Mouse (Mus musculus) liver, embryonic 16.5 days (tissue): Measurements from ENCODE around the gene Prkn. TPM values are rescaled to one million over a fixed set of nuclear protein-coding genes. Genes with fewer than 3 reads are reported as not detected.

ENCODE experiments used
- ATAC-seq: fragments of 200-750 bp; cut with Nextera tagmentation; 2 replicates; pipeline ENCODE4 v1.8.0; 2017; ENCODE audit warnings: low read depth, mild to moderate bottlenecking, moderate number of reproducible peaks, moderate library complexity
- H3K27ac ChIP-seq: fragments of 300-500 bp; sonication (generic); 2 replicates; pipeline ENCODE4 v1.5.1; 2014; ENCODE audit warnings: mild to moderate bottlenecking, low read length
- H3K27me3 ChIP-seq: fragments of 300-500 bp; sonication (generic); 2 replicates; pipeline ENCODE4 v1.6.1; 2014; ENCODE audit warnings: low read depth, low read length, mixed read lengths; ENCODE audit not compliant: control insufficient read depth, insufficient read depth
- H3K36me3 ChIP-seq: fragments of 300-500 bp; sonication (generic); 2 replicates; pipeline ENCODE4 v1.6.1; 2014; ENCODE audit warnings: mild to moderate bottlenecking; ENCODE audit not compliant: control insufficient read depth, insufficient read depth
- H3K4me1 ChIP-seq: fragments of 300-500 bp; sonication (generic); 2 replicates; pipeline ENCODE4 v1.6.1; 2014; ENCODE audit warnings: low read depth, low read length, mixed read lengths; ENCODE audit not compliant: control insufficient read depth
- H3K4me2 ChIP-seq: fragments of 300-500 bp; sonication (generic); 2 replicates; pipeline ENCODE4 v1.6.1; 2014; ENCODE audit warnings: low read depth, low read length, mixed read lengths
- H3K4me3 ChIP-seq: fragments of 300-500 bp; sonication (generic); 2 replicates; pipeline ENCODE4 v1.5.1; 2014; ENCODE audit warnings: low read depth, mild to moderate bottlenecking, low read length
- H3K9ac ChIP-seq: fragments of 300-500 bp; sonication (generic); 2 replicates; pipeline ENCODE4 v1.6.1; 2014; ENCODE audit warnings: low read depth, low read length
- H3K9me3 ChIP-seq: fragments of 300-500 bp; sonication (generic); replicated peaks from 2 replicates; pipeline ENCODE4 v1.6.1; 2016; ENCODE audit warnings: low read length; ENCODE audit not compliant: control insufficient read depth
- WGBS: fragments of 180-500 bp; shearing (Covaris S2); extraction: QIAGEN DNeasy Blood & Tissue Kit; methylation state at CpG from one replicate; pipeline ENCODE4 v1.1.7; 2014; ENCODE audit not compliant: insufficient replicate concordance; 5-methylcytosine and 5-hydroxymethylcytosine counted together
- polyA plus RNA-seq: library from polyadenylated mRNA; unstranded; fragments of >200 nt; fragmentation: Nextera tagmentation; extraction: Ambion mirVana; gene quantifications from 2 replicates; pipeline ENCODE4 v1.2.1, GENCODE M21; 2015

Gene Prkn
- polyA plus RNA-seq, 1 experiment from 2014 or later: 0.70 TPM

DNA sequence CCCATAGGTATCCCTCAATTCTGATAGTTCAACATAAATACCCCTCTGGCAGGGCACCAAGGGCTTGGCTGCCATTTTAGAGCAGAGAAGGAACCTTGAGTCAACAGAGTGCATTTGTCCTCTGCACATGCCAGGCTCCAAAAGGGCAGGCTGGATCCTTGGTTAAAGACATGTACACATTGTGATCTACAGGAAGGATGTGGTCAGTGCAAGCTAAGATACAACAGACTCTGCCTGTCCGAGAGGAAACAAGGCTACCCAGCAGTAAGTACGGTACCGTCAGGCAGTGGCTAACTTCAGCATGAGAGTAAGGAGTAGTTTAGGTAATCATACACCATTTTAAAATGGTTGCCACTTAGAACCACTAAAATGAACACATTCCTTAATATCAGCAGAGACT lies 884.0 kb downstream of the Prkn start:
- whole genome bisulfite sequencing: 27% methylated on average over 3 of the region's 3 CpGs
- no peaks in the 10 kb centered on the region for H3K4me1 ChIP-seq
- no peaks in the 10 kb centered on the region for H3K9me3 ChIP-seq
- H3K36me3 ChIP-seq: no peaks in the 10 kb centered on the region
- H3K27ac ChIP-seq: no peak overlapping the region
- H3K27me3 ChIP-seq: no peaks in the 10 kb centered on the region
- no peak overlapping the region for H3K4me2 ChIP-seq
- ATAC-seq: no peak
- H3K9ac ChIP-seq: no peak overlapping the region
- no peak overlapping the region for H3K4me3 ChIP-seq

DNA sequence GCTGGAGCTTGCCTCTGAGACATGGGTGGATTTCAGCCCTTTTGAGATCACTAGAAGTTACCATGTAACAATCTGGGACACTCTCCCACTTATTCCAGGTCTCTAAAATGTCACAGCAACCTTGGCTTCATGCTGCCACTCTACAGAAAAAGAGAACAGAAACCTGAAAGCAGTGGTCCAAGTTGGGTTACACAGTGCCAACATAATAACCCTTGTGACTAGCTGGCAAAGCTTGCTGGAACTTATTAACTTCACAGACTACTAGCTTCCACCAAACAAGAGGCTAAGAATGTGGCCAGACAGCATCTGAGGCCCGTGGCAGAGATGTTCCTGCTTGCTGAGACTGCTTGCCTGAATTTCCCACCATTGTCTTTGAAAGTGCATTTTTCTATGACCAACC lies 886.9 kb downstream of the Prkn start:
- Histone ChIP-seq H3K4me3 (no peak overlapping the region), H3K36me3 (no peaks in the 10 kb centered on the region), H3K9ac (no peak overlapping the region), H3K4me2 (no peak overlapping the region), H3K27me3 (no peaks in the 10 kb centered on the region), H3K9me3 (no peaks in the 10 kb centered on the region), H3K27ac (no peak overlapping the region), H3K4me1 (no peaks in the 10 kb centered on the region)
- WGBS: 23% methylated on average over 1 of the region's 1 CpGs
- no peak for ATAC-seq

DNA sequence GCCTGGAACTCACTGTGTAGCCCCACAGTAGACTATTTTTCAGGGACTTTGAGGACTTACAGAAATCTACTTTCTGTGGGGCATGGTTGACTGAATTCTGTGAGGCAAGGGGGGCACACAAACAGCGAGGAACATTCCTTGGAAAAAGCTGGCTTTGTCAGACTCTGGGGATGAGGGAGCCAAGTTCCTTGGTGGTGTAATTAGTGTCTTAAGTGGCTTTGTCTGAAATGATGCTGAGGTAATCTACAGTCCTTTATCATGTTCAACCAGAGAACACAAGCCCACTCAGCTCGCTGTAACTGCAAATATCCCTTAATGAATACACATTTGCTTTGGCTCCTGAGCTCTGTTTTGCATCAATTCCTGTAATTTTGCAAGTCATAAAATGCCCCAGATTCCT lies 888.1 kb downstream of the Prkn start:
- Histone ChIP-seq H3K9me3 (no peaks in the 10 kb centered on the region), H3K27ac (no peak overlapping the region), H3K4me1 (no peaks in the 10 kb centered on the region), H3K4me3 (no peak overlapping the region), H3K4me2 (no peak overlapping the region), H3K27me3 (no peaks in the 10 kb centered on the region), H3K9ac (no peak overlapping the region), H3K36me3 (no peaks in the 10 kb centered on the region)
- 58% methylated on average over 2 of the region's 2 CpGs for WGBS
- ATAC-seq: no peak

DNA sequence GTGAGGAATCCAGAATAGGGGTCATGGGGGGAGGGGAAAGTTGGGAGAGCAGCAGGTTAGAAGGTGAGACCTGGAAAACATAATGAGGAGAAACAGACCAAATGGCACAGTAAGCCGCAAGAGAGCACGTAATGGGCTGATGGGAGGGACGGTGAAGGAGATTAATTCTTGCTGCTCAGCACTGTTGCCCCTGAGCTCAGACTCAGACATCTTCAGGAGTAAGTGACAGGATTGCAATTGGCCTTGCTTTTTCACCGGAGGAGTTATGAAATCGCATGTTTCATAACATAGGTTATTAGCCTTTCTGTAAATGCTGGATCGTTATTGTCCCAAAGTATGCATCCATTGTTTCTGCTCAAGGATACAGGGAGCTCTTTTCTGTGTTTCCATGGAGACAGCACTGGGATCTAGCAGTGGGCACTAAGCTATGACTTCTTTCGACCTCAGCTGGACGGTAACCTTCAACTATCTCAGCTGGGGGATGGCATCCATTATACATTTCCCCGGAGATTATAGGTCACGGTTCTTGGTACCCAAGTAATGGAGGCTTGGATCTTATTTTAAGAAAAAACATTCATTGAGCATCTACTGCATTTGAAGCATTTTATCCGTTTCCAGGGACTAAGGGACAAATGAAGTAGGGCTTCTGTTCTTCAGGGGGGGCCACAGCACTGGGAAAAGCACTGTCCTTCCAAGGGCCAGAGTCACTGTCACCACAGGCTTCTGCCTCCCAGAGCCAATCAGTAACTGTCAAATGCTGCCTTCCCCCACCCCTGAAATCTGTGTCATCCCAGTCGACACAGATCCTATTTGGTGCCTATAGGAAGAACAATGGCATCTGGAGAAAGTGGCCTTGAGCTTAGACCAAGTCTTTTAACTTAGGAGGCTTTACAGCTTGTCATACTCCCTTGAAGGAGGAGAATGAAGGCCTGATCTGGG lies 890.7 kb downstream of the Prkn start:
- H3K27ac ChIP-seq: no peak overlapping the region
- 66% methylated on average over 12 of the region's 12 CpGs for WGBS

DNA sequence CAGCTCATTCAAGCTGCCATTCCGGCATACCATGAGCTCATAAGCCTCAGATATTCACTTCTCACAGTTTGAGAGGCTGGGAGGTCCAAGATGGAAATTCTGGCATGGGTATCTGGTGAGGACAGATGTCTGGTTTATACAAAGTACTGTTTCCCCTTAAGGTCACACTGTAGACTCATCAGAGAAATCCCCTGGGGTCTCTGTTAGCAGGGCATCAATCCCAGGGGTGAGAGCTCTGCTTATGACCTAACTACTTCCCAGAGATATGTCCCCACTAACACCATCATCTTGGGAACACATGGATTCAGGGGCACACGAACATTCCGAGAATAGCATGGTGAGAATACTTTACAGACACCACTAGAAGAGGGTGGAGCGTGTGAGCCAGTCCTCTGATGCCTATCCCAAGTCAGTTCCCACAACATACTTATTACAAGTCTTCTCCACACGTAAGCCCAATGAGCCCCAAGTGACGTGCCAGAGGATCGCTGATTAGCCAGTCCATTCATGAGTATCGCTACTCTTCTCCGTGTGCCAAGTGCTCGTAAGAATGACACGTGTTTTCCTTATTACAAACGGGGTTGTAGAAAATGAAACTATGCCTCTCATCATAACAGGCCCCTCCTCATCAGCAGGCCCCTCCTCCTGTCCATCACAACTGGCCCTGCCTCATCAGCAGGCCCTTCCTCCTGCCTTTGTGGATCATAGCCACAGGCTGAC lies 895.1 kb downstream of the Prkn start:
- Histone ChIP-seq H3K27me3 (no peaks in the 10 kb centered on the region), H3K9me3 (no peaks in the 10 kb centered on the region), H3K4me3 (no peak overlapping the region), H3K4me2 (no peak overlapping the region), H3K4me1 (no peaks in the 10 kb centered on the region), H3K9ac (no peak overlapping the region), H3K27ac (no peak overlapping the region), H3K36me3 (no peaks in the 10 kb centered on the region)
- 59% methylated on average over 12 of the region's 12 CpGs for WGBS
- no peak for ATAC-seq

More for the DNA sequence above, 890.7 kb downstream of the Prkn start:
- Histone ChIP-seq H3K4me3 (no peak overlapping the region), H3K9me3 (no peaks in the 10 kb centered on the region), H3K36me3 (no peaks in the 10 kb centered on the region), H3K9ac (no peak overlapping the region), H3K4me2 (no peak overlapping the region), H3K27me3 (no peaks in the 10 kb centered on the region), H3K4me1 (no peaks in the 10 kb centered on the region)
- no peak for ATAC-seq

DNA sequence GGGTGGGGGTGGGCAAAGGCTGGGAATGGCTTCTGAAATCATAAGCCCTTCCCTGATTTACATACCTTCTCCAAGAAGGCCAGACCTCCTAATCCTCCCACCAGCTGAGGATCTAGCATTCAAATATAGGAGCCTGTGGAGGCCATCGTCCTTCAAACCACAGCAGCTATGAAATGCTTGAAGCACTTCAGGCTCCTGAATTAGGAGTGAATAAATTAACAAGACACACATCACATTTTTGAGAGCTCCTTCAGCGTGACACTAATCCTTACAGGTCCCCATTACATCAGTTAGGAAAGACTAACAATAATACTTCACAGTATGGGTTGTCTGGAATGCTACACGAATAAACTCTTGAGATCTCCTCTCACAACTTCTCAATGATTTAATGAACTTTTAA lies 896.3 kb downstream of the Prkn start:
- Histone ChIP-seq H3K36me3 (no peaks in the 10 kb centered on the region), H3K4me1 (no peaks in the 10 kb centered on the region), H3K27ac (no peak overlapping the region), H3K27me3 (no peaks in the 10 kb centered on the region), H3K4me2 (no peak overlapping the region), H3K9me3 (no peaks in the 10 kb centered on the region), H3K9ac (no peak overlapping the region), H3K4me3 (no peak overlapping the region)
- no peak for ATAC-seq
- WGBS: 42% methylated on average over 3 of the region's 3 CpGs

DNA sequence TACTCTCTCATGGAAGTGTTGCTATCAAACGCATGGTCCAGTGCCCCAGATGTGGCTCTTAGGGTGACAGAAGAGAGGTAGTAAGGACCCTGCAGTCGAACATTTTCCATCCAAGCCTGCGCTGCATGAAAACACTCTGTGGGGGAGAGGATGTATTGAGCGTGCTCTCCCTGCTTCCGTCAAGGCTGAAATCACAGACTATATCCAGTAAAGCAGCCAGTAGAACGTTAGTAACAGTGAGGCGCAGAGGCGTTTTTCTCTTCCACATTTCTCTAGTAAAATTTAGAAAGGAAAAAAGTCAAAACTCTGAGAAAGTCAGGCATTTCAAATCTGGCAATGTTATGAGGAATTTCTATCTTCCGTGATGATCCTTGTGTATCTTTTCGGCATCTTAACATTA lies 897.7 kb downstream of the Prkn start:
- H3K36me3 ChIP-seq: no peaks in the 10 kb centered on the region
- no peak overlapping the region for H3K4me2 ChIP-seq
- H3K9me3 ChIP-seq: no peaks in the 10 kb centered on the region
- no peaks in the 10 kb centered on the region for H3K4me1 ChIP-seq
- 75% methylated on average over 10 of the region's 10 CpGs for WGBS
- H3K9ac ChIP-seq: no peak overlapping the region
- H3K27me3 ChIP-seq: no peaks in the 10 kb centered on the region
- H3K4me3 ChIP-seq: no peak overlapping the region
- H3K27ac ChIP-seq: no peak overlapping the region
- ATAC-seq: no peak

DNA sequence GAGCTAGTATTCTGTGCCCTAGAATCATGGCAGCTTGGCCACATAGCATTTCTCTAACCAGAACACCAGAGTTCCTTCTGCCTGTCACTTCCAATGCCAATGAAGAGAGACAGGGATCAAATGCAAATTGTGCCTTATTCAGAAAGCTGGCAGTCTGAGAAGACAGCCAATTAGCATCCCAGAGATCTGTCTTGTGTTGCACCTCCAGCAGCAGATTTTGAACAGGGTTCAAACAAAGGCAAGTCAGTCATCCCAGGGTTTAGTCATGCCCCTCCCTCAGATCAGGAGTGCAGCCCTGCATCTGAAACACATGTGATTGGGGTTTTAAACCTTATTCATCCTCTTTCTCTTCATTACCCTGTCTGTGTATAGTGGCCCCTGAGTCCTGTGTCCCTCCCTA lies 900.5 kb downstream of the Prkn start:
- Histone ChIP-seq H3K36me3 (no peaks in the 10 kb centered on the region), H3K9me3 (no peaks in the 10 kb centered on the region), H3K27ac (no peak overlapping the region), H3K9ac (no peak overlapping the region), H3K27me3 (no peaks in the 10 kb centered on the region), H3K4me2 (no peak overlapping the region), H3K4me1 (no peaks in the 10 kb centered on the region), H3K4me3 (no peak overlapping the region)
- no peak for ATAC-seq

DNA sequence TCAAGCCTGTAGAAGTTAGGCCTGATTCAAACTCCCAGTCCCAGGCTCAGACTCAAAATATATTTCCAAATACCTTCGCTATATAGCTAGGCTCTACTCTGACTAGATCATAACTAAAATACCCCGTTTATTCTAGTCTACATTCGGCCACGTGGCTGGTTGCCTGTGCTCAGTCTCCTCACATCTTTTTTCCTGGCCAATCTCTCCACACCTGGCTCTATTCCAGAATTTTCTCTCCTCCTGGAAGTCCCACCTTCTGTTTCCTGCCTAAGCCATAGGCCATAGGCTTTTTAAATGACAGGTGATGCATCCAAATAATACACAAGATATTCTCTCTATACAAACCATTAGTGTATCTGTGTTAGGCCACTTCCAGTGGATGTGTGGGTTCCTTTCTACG lies 901.0 kb downstream of the Prkn start:
- no peaks in the 10 kb centered on the region for H3K36me3 ChIP-seq
- H3K27me3 ChIP-seq: no peaks in the 10 kb centered on the region
- H3K9me3 ChIP-seq: no peaks in the 10 kb centered on the region
- no peak for ATAC-seq
- 58% methylated on average over 5 of the region's 5 CpGs for WGBS
- H3K27ac ChIP-seq: no peak overlapping the region
- no peak overlapping the region for H3K4me2 ChIP-seq
- H3K4me1 ChIP-seq: no peaks in the 10 kb centered on the region
- no peak overlapping the region for H3K4me3 ChIP-seq
- no peak overlapping the region for H3K9ac ChIP-seq
